In genomic region chr2:121370921-121371320, GRCm38 (mm10) we compare ENCODE assay signal across 34 mouse cellular contexts. TPM values are rescaled to one million over a fixed set of nuclear protein-coding genes. Genes with fewer than 3 reads are reported as not detected.
"Had no signal": no experiment of that assay in that cellular context is flagged by ENCODE, and none has a peak within 500 bp of the region (broad histone marks: within the 10 kb centered on the region; RNA-seq: fewer than 3 reads in every experiment).

No protein-coding gene starts in this region.

- DNase-seq: left cerebral cortex, postnatal 4 days; liver; liver, embryonic 13.5 days; liver, postnatal 0 days; lung, adult 18-20 months; lung, adult 2 months; lung, embryonic 14.5 days; lung, postnatal 10 days; lung, postnatal 14 days; lung, postnatal 36 days; lung, postnatal 4 days; midbrain, embryonic 14.5 days had no signal

RNA-seq across cellular contexts. Expression of gene Ckmt1, which starts 13.4 kb away (rescaled TPM):
- polyA plus RNA-seq: liver, embryonic 12.5 days; macrophage; myocyte had no signal

RNA-seq across cellular contexts. Expression of gene Strc, which starts 16.0 kb away (rescaled TPM):
- polyA plus RNA-seq: limb, embryonic 10.5 days; limb, embryonic 11.5 days; limb, embryonic 12.5 days; limb, embryonic 13.5 days; limb, embryonic 15.5 days; liver, adult 2 months; liver, embryonic 11.5 days; liver, embryonic 12.5 days; liver, embryonic 13.5 days; liver, embryonic 14.5 days; liver, embryonic 15.5 days; liver, embryonic 16.5 days; liver, postnatal 0 days; lung, adult 2 months; lung, embryonic 15.5 days; lung, embryonic 16.5 days; lung, postnatal 0 days; macrophage; midbrain, embryonic 10.5 days; midbrain, embryonic 11.5 days; midbrain, embryonic 12.5 days; midbrain, embryonic 13.5 days; midbrain, embryonic 14.5 days; midbrain, embryonic 15.5 days; myocyte; neural tube, embryonic 11.5 days had no signal
